Mouse (Mus musculus) neutrophil, adult 5-6 weeks (primary cell): Measurements from ENCODE around the gene Ugt1a9. TPM values are rescaled to one million over a fixed set of nuclear protein-coding genes. Genes with fewer than 3 reads are reported as not detected.
"Not testable (repeated sequence)": the region's sequence is repeated elsewhere in the genome, so short reads cannot be mapped to it uniquely, and the experiment has no call there.

Source experiments
- ATAC-seq: fragments of 151-379, 151-347 bp; 2 replicates; pipeline ENCODE4 v1.8.0; 2017; ENCODE audit warnings: mild to moderate bottlenecking, moderate TSS enrichment; ENCODE audit not compliant: insufficient number of reproducible peaks, poor library complexity, low FRiP score, severe bottlenecking; ENCODE audit errors: extremely low read depth
- total RNA-seq: library from RNA; stranded (forward); fragments of 200-1000 nt; gene quantifications from 2 replicates; pipeline ENCODE4 v1.2.3, GENCODE M21; 2017

Ugt1a9 gene
- total RNA-seq, 1 experiment from 2014 or later: not detected

- not testable (repeated sequence) for ATAC-seq
These were observed 33.3 kb downstream of the Ugt1a9 start for GRCm38 (mm10) chr1:88103697-88104468.

GRCm38 (mm10) chr1:88104667-88105430, 34.2 kb downstream of the Ugt1a9 start:
- no peak for ATAC-seq

GRCm38 (mm10) chr1:88105656-88106055, 35.1 kb downstream of the Ugt1a9 start:
- no peak for ATAC-seq

GRCm38 (mm10) chr1:88109027-88109557, 38.5 kb downstream of the Ugt1a9 start:
- 0 out of 2 replicates have a peak, but pooled peaks have one; percentile 16 for ATAC-seq

- ATAC-seq: not testable (repeated sequence)
These were observed 39.0 kb downstream of the Ugt1a9 start for GRCm38 (mm10) chr1:88109604-88110003.

GRCm38 (mm10) chr1:88112769-88113168, 42.2 kb downstream of the Ugt1a9 start:
- ATAC-seq: not testable (repeated sequence)

- peak; percentile 39; the same call in 1 of the 2 replicates for ATAC-seq
These were observed 50.0 kb downstream of the Ugt1a9 start for GRCm38 (mm10) chr1:88120550-88120949.

- ATAC-seq: not testable (repeated sequence)
These were observed 50.9 kb downstream of the Ugt1a9 start for GRCm38 (mm10) chr1:88121521-88121920.

- peak; percentile 70 for ATAC-seq
These were observed 55.3 kb downstream of the Ugt1a9 start for GRCm38 (mm10) chr1:88125827-88126360.

- not testable (repeated sequence) for ATAC-seq
These were observed 58.5 kb downstream of the Ugt1a9 start for GRCm38 (mm10) chr1:88129091-88129490.

- ATAC-seq: not testable (repeated sequence)
These were observed 59.6 kb downstream of the Ugt1a9 start for GRCm38 (mm10) chr1:88130223-88130622.

GRCm38 (mm10) chr1:88133908-88134456, 63.4 kb downstream of the Ugt1a9 start:
- ATAC-seq: no peak

- ATAC-seq: peak; percentile 80
These were observed 63.9 kb downstream of the Ugt1a9 start, which contains the start of gene Ugt1a6a for GRCm38 (mm10) chr1:88134457-88135011. Gene Ugt1a6a, plus strand, starts transcription at chr1:88134809.

- not testable (repeated sequence) for ATAC-seq
These were observed 64.8 kb downstream of the Ugt1a9 start for GRCm38 (mm10) chr1:88135229-88135904.

GRCm38 (mm10) chr1:88136646-88137045, 66.0 kb downstream of the Ugt1a9 start:
- no peak for ATAC-seq

- ATAC-seq: no peak
These were observed 66.7 kb downstream of the Ugt1a9 start for GRCm38 (mm10) chr1:88137264-88137663.

- ATAC-seq: no peak
These were observed 67.5 kb downstream of the Ugt1a9 start for GRCm38 (mm10) chr1:88138145-88138544.

- ATAC-seq: not testable (repeated sequence)
These were observed 69.9 kb downstream of the Ugt1a9 start for GRCm38 (mm10) chr1:88140492-88140891.
